Mouse (Mus musculus) layer of hippocampus, adult 9-10 months (tissue): ENCODE results near the gene Kmt5b.
A peak's percentile ranks its signal among the peaks of the same experiment; 100 is the strongest.

ENCODE experiments used
- DNase-seq: peaks from one replicate; pipeline ENCODE4 v3.0.0; 2022; ENCODE audit warnings: low spot score

Kmt5b gene

GRCm38 (mm10) chr19:3843629-3844028, 76.4 kb downstream of the Kmt5b start:
- DNase-seq, result no peak

- DNase-seq, result no peak
Observed at GRCm38 (mm10) chr19:3844836-3845235, 77.6 kb downstream of the Kmt5b start.

GRCm38 (mm10) chr19:3845339-3845738, 78.1 kb downstream of the Kmt5b start:
- DNase-seq, result no peak

GRCm38 (mm10) chr19:3845803-3846406, 78.7 kb downstream of the Kmt5b start:
- DNase-seq, result no peak

GRCm38 (mm10) chr19:3846676-3847604, 79.7 kb downstream of the Kmt5b start:
- DNase-seq, result no peak

- DNase-seq, result no peak
Observed at GRCm38 (mm10) chr19:3847711-3848110, 80.5 kb downstream of the Kmt5b start.

GRCm38 (mm10) chr19:3848207-3848808, 81.1 kb downstream of the Kmt5b start:
- DNase-seq, result no peak

GRCm38 (mm10) chr19:3849251-3849650, 82.0 kb downstream of the Kmt5b start:
- DNase-seq, result no peak

- DNase-seq, result no peak
Observed at GRCm38 (mm10) chr19:3850076-3850475, 82.9 kb downstream of the Kmt5b start.

- DNase-seq, result no peak
Observed at GRCm38 (mm10) chr19:3850847-3851469, 83.7 kb downstream of the Kmt5b start.

GRCm38 (mm10) chr19:3851502-3851962, 84.3 kb downstream of the Kmt5b start, which contains the start of gene Chka:
Gene Chka (plus strand): TSS chr19:3851773.
- peak; percentile 90 for DNase-seq

GRCm38 (mm10) chr19:3851979-3852681, 84.9 kb downstream of the Kmt5b start:
- DNase-seq, result no peak

- DNase-seq, result no peak
Observed at GRCm38 (mm10) chr19:3853121-3853520, 85.9 kb downstream of the Kmt5b start.

GRCm38 (mm10) chr19:3853891-3854290, 86.7 kb downstream of the Kmt5b start:
- peak; percentile 17 for DNase-seq

- DNase-seq, result no peak
Observed at GRCm38 (mm10) chr19:3855091-3855490, 87.9 kb downstream of the Kmt5b start.

- DNase-seq, result no peak
Observed at GRCm38 (mm10) chr19:3855601-3856000, 88.4 kb downstream of the Kmt5b start.

- DNase-seq, result no peak
Observed at GRCm38 (mm10) chr19:3857220-3857619, 90.0 kb downstream of the Kmt5b start.

- DNase-seq, result no peak
Observed at GRCm38 (mm10) chr19:3862713-3863112, 95.5 kb downstream of the Kmt5b start.

- no peak for DNase-seq
Observed at GRCm38 (mm10) chr19:3864960-3865359, 97.7 kb downstream of the Kmt5b start.
